Mouse (Mus musculus) mammary gland, adult 2 months (tissue): ENCODE measurements around the gene Zkscan7. TPM values are rescaled to one million over a fixed set of nuclear protein-coding genes. Genes with fewer than 3 reads are reported as not detected.

Experiments
- polyA plus RNA-seq: library from polyadenylated mRNA; depleted of rRNA; stranded (reverse); fragments of >200 nt; gene quantifications from 2 replicates; pipeline ENCODE4 v1.2.3, GENCODE M21; 2012; ENCODE audit warnings: low replicate concordance; rRNA removed

Gene Zkscan7
- 1.8 and 3.0 TPM in 2 replicates for polyA plus RNA-seq

GRCm38 (mm10) chr9:122885385-122885784, at the start of gene Zkscan7:
TSS of gene Zkscan7 (plus strand) at chr9:122885685.

GRCm38 (mm10) chr9:122843760-122844159, 41.7 kb upstream of the Zkscan7 start, which contains the start of gene Gm35549:
TSS of gene Gm35549 (minus strand) at chr9:122844035.

GRCm38 (mm10) chr9:122865697-122866166, 19.8 kb upstream of the Zkscan7 start, which contains the start of gene Zfp445:
TSS of gene Zfp445 (minus strand) at chr9:122866006.

GRCm38 (mm10) chr9:122922936-122923381, 37.5 kb downstream of the Zkscan7 start, which contains the start of gene Zfp105:
TSS of gene Zfp105 (plus strand) at chr9:122923072.

Other genes with a start within 250 kb of the Zkscan7 start
- 0.02 and 0.07 TPM in 2 replicates for gene Topaz1, start 138.3 kb upstream of the Zkscan7 start, polyA plus RNA-seq
- 3.5 and 7.3 TPM in 2 replicates for gene Tcaim, start 80.1 kb upstream of the Zkscan7 start, polyA plus RNA-seq
- not detected in 2 replicates for gene Gm35549, start 41.6 kb upstream of the Zkscan7 start, polyA plus RNA-seq
- 22.7 and 45.1 TPM in 2 replicates for gene Zfp445, start 19.7 kb upstream of the Zkscan7 start, polyA plus RNA-seq
- gene Zfp105, start 37.4 kb downstream of the Zkscan7 start, polyA plus RNA-seq: 0.41 and 0.57 TPM in 2 replicates
- 1.3 and 2.5 TPM in 2 replicates for gene 1110059G10Rik, start 65.3 kb downstream of the Zkscan7 start, polyA plus RNA-seq
- 0.57 and 0.66 TPM in 2 replicates for gene Kif15, start 65.4 kb downstream of the Zkscan7 start, polyA plus RNA-seq
- gene Tmem42, start 135.6 kb downstream of the Zkscan7 start, polyA plus RNA-seq: 13.2 and 17.8 TPM in 2 replicates
- gene Tgm4, start 149.0 kb downstream of the Zkscan7 start, polyA plus RNA-seq: 0.06 and 0.17 TPM in 2 replicates
- 168 and 220 TPM in 2 replicates for gene Zdhhc3, start 227.5 kb downstream of the Zkscan7 start, polyA plus RNA-seq
- 11.1 and 24.5 TPM in 2 replicates for gene Exosc7, start 227.5 kb downstream of the Zkscan7 start, polyA plus RNA-seq